Mouse (Mus musculus): Measurements from ENCODE around the gene Myo10.

Gene Myo10

GRCm38 (mm10) chr15:25611178-25611577 lies 11.1 kb upstream of the Myo10 start:
- no peak for DNase-seq (ENCODE audit: low spot score in 2 of 2)

GRCm38 (mm10) chr15:25620560-25620959 lies 1.8 kb upstream of the Myo10 start:
- no peak for DNase-seq (ENCODE audit: low spot score in 2 of 2)

- DNase-seq (ENCODE audit: low spot score in 2 of 2) = no peak
Measured at GRCm38 (mm10) chr15:25621351-25622199, 750 bp upstream of the Myo10 start.

GRCm38 (mm10) chr15:25622867-25623471 lies 644 bp downstream of the Myo10 start:
- DNase-seq (ENCODE audit: low spot score in 2 of 2) = no peak

- DNase-seq (ENCODE audit: low spot score in 2 of 2) = no peak
Measured at GRCm38 (mm10) chr15:25623556-25624180, 1.3 kb downstream of the Myo10 start.

GRCm38 (mm10) chr15:25624263-25624662 lies 1.9 kb downstream of the Myo10 start:
- no peak for DNase-seq (ENCODE audit: low spot score in 2 of 2)

- no peak for DNase-seq (ENCODE audit: low spot score in 2 of 2)
Measured at GRCm38 (mm10) chr15:25625471-25625870, 3.1 kb downstream of the Myo10 start.

- DNase-seq (ENCODE audit: low spot score in 2 of 2) = no peak
Measured at GRCm38 (mm10) chr15:25627012-25627411, 4.7 kb downstream of the Myo10 start.

- no peak for DNase-seq (ENCODE audit: low spot score in 2 of 2)
Measured at GRCm38 (mm10) chr15:25628251-25628650, 5.9 kb downstream of the Myo10 start.

- no peak for DNase-seq (ENCODE audit: low spot score in 2 of 2)
Measured at GRCm38 (mm10) chr15:25630716-25631115, 8.4 kb downstream of the Myo10 start.

- no peak for DNase-seq (ENCODE audit: low spot score in 2 of 2)
Measured at GRCm38 (mm10) chr15:25631332-25631731, 9.0 kb downstream of the Myo10 start.

- DNase-seq (ENCODE audit: low spot score in 2 of 2) = no peak
Measured at GRCm38 (mm10) chr15:25632902-25633301, 10.6 kb downstream of the Myo10 start.

GRCm38 (mm10) chr15:25633674-25634340 lies 11.5 kb downstream of the Myo10 start:
- DNase-seq (ENCODE audit: low spot score in 2 of 2) = no peak

- DNase-seq (ENCODE audit: low spot score in 2 of 2) = peak; percentile 51 to 64
Measured at GRCm38 (mm10) chr15:25637727-25638126, 15.4 kb downstream of the Myo10 start.

GRCm38 (mm10) chr15:25639217-25639616 lies 16.9 kb downstream of the Myo10 start:
- DNase-seq (ENCODE audit: low spot score in 2 of 2) = no peak

GRCm38 (mm10) chr15:25640840-25641752 lies 18.8 kb downstream of the Myo10 start:
- no peak for DNase-seq (ENCODE audit: low spot score in 2 of 2)

- no peak for DNase-seq (ENCODE audit: low spot score in 2 of 2)
Measured at GRCm38 (mm10) chr15:25642214-25643058, 20.1 kb downstream of the Myo10 start.

GRCm38 (mm10) chr15:25645862-25646261 lies 23.5 kb downstream of the Myo10 start:
- no peak for DNase-seq (ENCODE audit: low spot score in 2 of 2)

- no peak for DNase-seq (ENCODE audit: low spot score in 2 of 2)
Measured at GRCm38 (mm10) chr15:25648287-25648686, 26.0 kb downstream of the Myo10 start.

- DNase-seq (ENCODE audit: low spot score in 2 of 2) = no peak
Measured at GRCm38 (mm10) chr15:25650371-25650770, 28.0 kb downstream of the Myo10 start.
